Mouse (Mus musculus) C2C12 (cell line): ENCODE data around the gene Zrsr1. TPM values are rescaled to one million over a fixed set of nuclear protein-coding genes. Genes with fewer than 3 reads are reported as not detected.

Experiments used
- H3K27me3 ChIP-seq: one replicate; pipeline ENCODE4 v1.6.1; 2011; ENCODE audit not compliant: control insufficient read depth, insufficient read depth, insufficient read length
- H3K36me3 ChIP-seq: one replicate; pipeline ENCODE4 v1.6.1; 2011; ENCODE audit not compliant: control insufficient read depth, insufficient read depth
- H3K4me3 ChIP-seq: one replicate; pipeline ENCODE4 v1.5.1; 2011; ENCODE audit warnings: mild to moderate bottlenecking, control low read depth; ENCODE audit not compliant: poor library complexity, insufficient read depth, severe bottlenecking
- H3K79me2 ChIP-seq: one replicate; pipeline ENCODE4 v1.6.1; 2011; ENCODE audit not compliant: control insufficient read depth, insufficient read depth
- H3K79me3 ChIP-seq: one replicate; pipeline ENCODE4 v1.6.1; 2011; ENCODE audit warnings: low read depth, control low read depth
- H3ac ChIP-seq: one replicate; pipeline ENCODE3; 2011; ENCODE audit warnings: low read depth; ENCODE audit not compliant: control insufficient read depth, insufficient read length
- CEBPB ChIP-seq: IDR thresholded peaks from one replicate; pipeline ENCODE4 v1.6.1; 2011; ENCODE audit warnings: low read depth, mild to moderate bottlenecking, control low read depth, moderate library complexity
- CTCF ChIP-seq: IDR thresholded peaks from one replicate; pipeline ENCODE4 v1.5.1; 2011; ENCODE audit not compliant: control insufficient read depth, insufficient read depth, insufficient read length
- FOSL1 ChIP-seq: IDR thresholded peaks from one replicate; pipeline ENCODE4 v1.8.0; 2011; ENCODE audit warnings: mild to moderate bottlenecking, low read length; ENCODE audit not compliant: poor library complexity, insufficient read depth, severe bottlenecking
- MAX ChIP-seq: IDR thresholded peaks from one replicate; pipeline ENCODE4 v1.6.1; 2011; ENCODE audit warnings: mild to moderate bottlenecking, control low read depth
- MYOD1 ChIP-seq: IDR thresholded peaks from one replicate; pipeline ENCODE4 v1.6.1; 2011; ENCODE audit warnings: low read depth; ENCODE audit not compliant: control insufficient read depth, insufficient read length
- MYOG ChIP-seq: IDR thresholded peaks from one replicate; pipeline ENCODE4 v1.6.1; 2011; ENCODE audit not compliant: control insufficient read depth, insufficient read length; ENCODE audit errors: extremely low read depth
- USF1 ChIP-seq: IDR thresholded peaks from one replicate; pipeline ENCODE4 v1.6.1; 2011; ENCODE audit warnings: low read depth, mild to moderate bottlenecking, control low read depth, moderate library complexity
- polyA plus RNA-seq: library from polyadenylated mRNA; unstranded; fragments of >200 nt; fragmentation: generic; extraction: Trizol; gene quantifications from one replicate; pipeline ENCODE4 v1.2.1, GENCODE M21; 2012; ENCODE audit warnings: missing spikeins

The Zrsr1 gene
- polyA plus RNA-seq, 1 experiment = 3.4 TPM

DNA sequence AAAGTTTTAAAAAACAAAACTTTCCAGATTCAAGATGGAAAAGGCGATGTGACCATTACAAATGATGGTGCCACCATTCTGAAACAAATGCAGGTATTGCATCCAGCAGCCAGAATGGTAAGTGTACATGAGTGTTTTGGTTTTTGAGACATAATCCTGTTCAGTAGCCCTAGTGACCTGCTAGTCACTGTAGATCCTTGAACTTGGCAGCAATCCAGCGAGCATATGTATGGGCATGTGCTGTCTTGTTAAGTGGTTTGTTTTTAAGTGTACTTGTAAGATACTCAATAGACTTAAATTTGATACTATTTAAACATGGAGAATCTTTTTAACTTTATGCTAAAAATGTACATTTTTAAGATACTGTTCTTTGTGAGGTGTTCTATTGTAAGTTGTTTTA is 22.5 kb downstream of the Zrsr1 start:
- H3K79me2 ChIP-seq = peaks cover 83% of the 10 kb centered on the region

DNA sequence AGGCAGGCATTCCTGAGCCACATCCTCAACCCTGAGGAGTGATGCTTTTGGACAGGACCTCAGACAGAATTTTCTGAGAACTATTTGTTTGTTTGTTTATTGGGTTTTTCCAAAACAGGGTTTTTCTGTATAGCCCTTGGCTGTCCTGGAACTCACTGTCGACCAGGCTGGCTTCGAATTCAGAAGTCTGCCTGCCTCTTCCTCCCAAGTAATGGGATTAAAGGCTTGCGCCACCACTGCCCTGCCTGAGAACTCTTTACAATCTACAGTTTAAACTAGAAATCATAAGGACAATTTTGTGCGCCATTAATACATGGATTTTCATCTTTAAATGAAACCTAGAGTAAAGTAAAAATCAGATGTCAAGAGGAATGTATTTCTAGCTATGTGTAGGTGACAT is 23.7 kb downstream of the Zrsr1 start:
- no peak for TF ChIP-seq USF1
- no peak for TF ChIP-seq MAX
- no peak for TF ChIP-seq MYOD1
- no peak for TF ChIP-seq MYOG
- no peak for TF ChIP-seq FOSL1
- TF ChIP-seq CEBPB = no peak
- TF ChIP-seq CTCF = no peak
- no peaks in the 10 kb centered on the region for H3K27me3 ChIP-seq
- H3K79me3 ChIP-seq = peaks cover 64% of the 10 kb centered on the region
- peaks cover 82% of the 10 kb centered on the region for H3K79me2 ChIP-seq
- H3K4me3 ChIP-seq = no peak overlapping the region
- H3K36me3 ChIP-seq = peaks cover 90% of the 10 kb centered on the region
- no peak overlapping the region for H3ac ChIP-seq

More for the DNA sequence above, 22.5 kb downstream of the Zrsr1 start:
- no peak for TF ChIP-seq CTCF
- no peak for TF ChIP-seq USF1
- TF ChIP-seq FOSL1 = no peak
- no peak for TF ChIP-seq MYOG
- TF ChIP-seq CEBPB = no peak
- no peak for TF ChIP-seq MAX
- no peak for TF ChIP-seq MYOD1
- peaks cover 78% of the 10 kb centered on the region for H3K36me3 ChIP-seq
- peaks cover 58% of the 10 kb centered on the region for H3K79me3 ChIP-seq
- no peaks in the 10 kb centered on the region for H3K27me3 ChIP-seq
- no peak overlapping the region for H3ac ChIP-seq
- H3K4me3 ChIP-seq = no peak overlapping the region

DNA sequence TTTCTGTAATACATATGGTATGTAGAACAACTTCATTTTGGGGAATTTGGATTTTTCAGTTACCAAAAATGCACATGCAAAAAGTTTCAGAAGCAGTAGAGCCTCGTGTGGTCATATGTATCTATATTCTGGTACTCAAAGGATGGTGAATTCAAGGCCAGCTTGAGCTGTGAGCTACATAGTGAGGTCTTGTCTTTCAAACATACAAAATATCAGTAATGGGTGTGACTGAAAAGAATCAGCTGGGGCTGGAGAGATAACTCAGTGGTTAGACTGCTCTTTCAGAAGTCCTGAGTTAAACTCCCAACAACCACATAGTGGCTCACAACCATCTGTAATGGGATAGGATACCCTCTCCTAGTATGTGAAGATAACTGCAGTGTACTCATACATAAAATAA is 26.5 kb downstream of the Zrsr1 start:
- H3ac ChIP-seq = no peak overlapping the region
- H3K79me3 ChIP-seq = peaks cover 35% of the 10 kb centered on the region
- H3K27me3 ChIP-seq = no peaks in the 10 kb centered on the region
- no peak overlapping the region for H3K4me3 ChIP-seq
- TF ChIP-seq CEBPB (no peak), MAX (no peak), MYOD1 (no peak), CTCF (no peak), FOSL1 (no peak), USF1 (no peak), MYOG (no peak)
- H3K79me2 ChIP-seq = peaks cover 54% of the 10 kb centered on the region
- H3K36me3 ChIP-seq = peaks cover 100% of the 10 kb centered on the region

DNA sequence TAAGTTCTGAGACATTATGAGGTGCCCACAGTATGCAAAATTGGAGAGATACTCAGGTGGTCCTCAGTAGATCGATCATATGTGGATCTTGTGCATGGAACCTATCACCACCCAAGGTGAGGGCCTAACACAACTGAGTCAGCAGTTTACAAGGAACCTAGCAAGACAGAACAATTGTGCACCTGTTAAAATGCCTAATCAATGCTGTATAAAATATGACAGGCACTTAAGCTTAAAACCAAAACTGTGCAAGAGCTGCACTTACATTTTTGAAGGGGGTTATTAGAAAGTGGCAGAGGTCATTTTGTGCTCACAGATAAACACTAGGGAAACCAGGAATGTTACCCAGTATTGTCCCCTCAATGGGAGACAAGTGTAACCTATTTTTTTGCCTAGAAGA is 33.5 kb downstream of the Zrsr1 start:
- no peak for TF ChIP-seq CEBPB
- no peak for TF ChIP-seq MYOG
- TF ChIP-seq MAX = no peak
- no peak for TF ChIP-seq USF1
- no peak for TF ChIP-seq FOSL1
- no peak for TF ChIP-seq CTCF
- TF ChIP-seq MYOD1 = no peak
- H3K4me3 ChIP-seq = no peak overlapping the region
- peaks cover 2% of the 10 kb centered on the region for H3K79me3 ChIP-seq
- peaks cover 59% of the 10 kb centered on the region for H3K36me3 ChIP-seq
- no peaks in the 10 kb centered on the region for H3K79me2 ChIP-seq
- H3K27me3 ChIP-seq = no peaks in the 10 kb centered on the region
- H3ac ChIP-seq = no peak overlapping the region

DNA sequence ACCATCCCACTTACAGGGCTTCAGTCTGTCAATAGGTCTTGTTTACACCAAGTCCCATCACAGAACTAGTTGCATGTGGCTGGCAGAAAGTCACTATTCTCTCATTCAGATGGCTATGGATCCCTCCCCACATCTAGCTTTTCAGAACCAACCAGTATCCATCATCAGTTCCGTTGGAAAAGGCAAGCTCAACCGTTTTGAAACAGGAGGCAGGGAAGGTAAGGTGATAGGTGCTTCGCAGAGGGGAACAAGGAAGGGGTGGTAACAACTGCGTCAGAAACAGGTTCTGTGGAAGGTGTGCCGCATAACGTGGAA is 35.3 kb downstream of the Zrsr1 start:
- TF ChIP-seq FOSL1 (no peak), CTCF (no peak)

DNA sequence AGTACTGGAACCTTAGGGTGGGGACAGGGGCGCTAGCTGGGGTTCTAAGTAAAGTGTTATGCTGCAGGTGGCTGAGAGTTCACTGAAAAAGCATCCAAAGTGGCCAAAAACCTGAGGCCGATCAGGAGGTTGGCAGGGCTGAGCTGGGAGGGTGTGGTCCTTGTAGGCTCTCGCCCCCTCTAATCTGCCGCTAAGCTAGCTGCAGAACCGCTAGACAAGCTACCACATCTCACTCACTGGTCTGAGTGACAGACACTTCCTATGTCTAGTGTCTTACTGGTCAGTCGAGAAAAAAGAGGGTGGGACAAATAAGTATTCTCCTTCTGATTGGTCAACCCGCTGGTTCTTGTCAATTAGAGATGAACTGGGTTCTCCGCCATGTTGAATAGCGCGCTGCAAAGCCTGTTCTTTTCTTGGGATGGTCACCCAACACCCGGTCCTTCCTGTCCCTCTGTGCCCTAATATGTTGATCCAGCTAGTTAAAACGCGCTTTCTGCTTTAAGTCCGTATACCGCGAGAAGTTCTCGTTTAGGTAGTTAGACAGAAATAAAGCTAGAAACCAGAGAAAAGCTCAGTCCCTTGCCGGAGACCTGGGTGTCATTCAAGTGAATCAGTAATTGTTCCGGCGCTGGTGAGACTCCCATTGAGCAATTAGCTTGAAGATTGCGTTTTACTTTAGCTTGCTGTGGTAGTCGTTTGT is 35.8 kb downstream of the Zrsr1 start, which contains the start of gene Fam161a:
Gene Fam161a (plus strand): TSS at position 51 of the 700 bp plus-strand sequence.
- Histone ChIP-seq H3K36me3 (peaks cover 35% of the 10 kb centered on the region), H3ac (peak within 1 kb of the TSS; percentile 68), H3K79me2 (no peaks in the 10 kb centered on the region), H3K79me3 (peaks cover 2% of the 10 kb centered on the region), H3K27me3 (no peaks in the 10 kb centered on the region), H3K4me3 (peak within 1 kb of the TSS; percentile 35)
- TF ChIP-seq USF1 (no peak), MYOG (no peak), FOSL1 (no peak), MAX (no peak), MYOD1 (no peak), CTCF (no peak), CEBPB (no peak)

More for the DNA sequence above, 35.3 kb downstream of the Zrsr1 start:
- Histone ChIP-seq H3K79me2 (no peaks in the 10 kb centered on the region), H3ac (peak overlapping the region; percentile 45), H3K36me3 (peaks cover 41% of the 10 kb centered on the region), H3K27me3 (no peaks in the 10 kb centered on the region), H3K4me3 (no peak overlapping the region), H3K79me3 (peaks cover 2% of the 10 kb centered on the region)
